ENCODE assay signal across 8 mouse cellular contexts in genomic region chr8:70607603-70607897, GRCm38 (mm10). TPM values are rescaled to one million over a fixed set of nuclear protein-coding genes. Genes with fewer than 3 reads are reported as not detected.
DNase-seq lines count a peak whose midpoint lies in the region; ATAC-seq lines count a peak whose summit lies in the region.

No protein-coding gene starts in this region.

- H3K9ac ChIP-seq in lung, embryonic 15.5 days: peak overlapping the region; percentile 93
- peak overlapping the region; percentile 89 for H3K9ac ChIP-seq in intestine, embryonic 15.5 days
- peak overlapping the region; percentile 76 for H3K9ac ChIP-seq in neural tube, embryonic 11.5 days (ENCODE audit: low read length)

- no peaks in the 10 kb centered on the region for H3K9me3 ChIP-seq in lung, embryonic 15.5 days
- no peaks in the 10 kb centered on the region for H3K9me3 ChIP-seq in intestine, embryonic 15.5 days
- H3K9me3 ChIP-seq in neural tube, embryonic 11.5 days (ENCODE audit: control insufficient read depth, low read length): no peaks in the 10 kb centered on the region

- H3K4me2 ChIP-seq in lung, embryonic 15.5 days: peak overlapping the region; percentile 95
- peak overlapping the region; percentile 98 for H3K4me2 ChIP-seq in intestine, embryonic 15.5 days (replicated peaks)
- H3K4me2 ChIP-seq in neural tube, embryonic 11.5 days (ENCODE audit: low read depth): peak overlapping the region; percentile 95

- no peak for ATAC-seq in lung, embryonic 15.5 days (ENCODE audit: borderline replicate concordance, extremely low read depth, low FRiP score, low TSS enrichment)
- no peak for ATAC-seq in intestine, embryonic 15.5 days
- no peak for ATAC-seq in neural tube, embryonic 11.5 days (ENCODE audit: insufficient read depth, low FRiP score, low TSS enrichment)

- H3K36me3 ChIP-seq in lung, embryonic 15.5 days: peaks cover 6% of the 10 kb centered on the region; the same call in 1 of the 2 replicates
- H3K36me3 ChIP-seq in intestine, embryonic 15.5 days: no peaks in the 10 kb centered on the region
- H3K36me3 ChIP-seq in neural tube, embryonic 11.5 days (ENCODE audit: control insufficient read depth, insufficient read depth, low read length): no peaks in the 10 kb centered on the region

- DNase-seq in adrenal gland, postnatal 10 days: peak; percentile 33
- no peak for DNase-seq in adrenal gland, adult 18-20 months (ENCODE audit: low spot score in 2 of 2)
- DNase-seq in lung, postnatal 14 days: no peak
- DNase-seq in neural tube, embryonic 11.5 days (ENCODE audit: low spot score): no peak
- DNase-seq in frontal cortex, postnatal 14 days (ENCODE audit: low spot score in 2 of 2): no peak
- DNase-seq in adrenal gland, adult 8-10 months: no peak

- WGBS in lung, embryonic 15.5 days: 20% methylated on average over 6 of the region's 6 CpGs
- WGBS in intestine, embryonic 15.5 days: 21% methylated on average over 6 of the region's 6 CpGs
- WGBS in neural tube, embryonic 11.5 days: 35% methylated on average over 6 of the region's 6 CpGs

- H3K27me3 ChIP-seq in lung, embryonic 15.5 days: no peaks in the 10 kb centered on the region
- no peaks in the 10 kb centered on the region for H3K27me3 ChIP-seq in intestine, embryonic 15.5 days (replicated peaks)
- H3K27me3 ChIP-seq in neural tube, embryonic 11.5 days (ENCODE audit: control insufficient read depth, insufficient read depth, low read length): no peaks in the 10 kb centered on the region

- H3K4me1 ChIP-seq in lung, embryonic 15.5 days: peaks cover 47% of the 10 kb centered on the region
- H3K4me1 ChIP-seq in intestine, embryonic 15.5 days (replicated peaks): peaks cover 31% of the 10 kb centered on the region
- peaks cover 33% of the 10 kb centered on the region for H3K4me1 ChIP-seq in neural tube, embryonic 11.5 days (ENCODE audit: control insufficient read depth, insufficient read depth, low read length)

- peak overlapping the region; percentile 100; the same call in 1 of the 2 replicates for H3K27ac ChIP-seq in lung, embryonic 15.5 days
- peak overlapping the region; percentile 96 for H3K27ac ChIP-seq in intestine, embryonic 15.5 days
- H3K27ac ChIP-seq in neural tube, embryonic 11.5 days (ENCODE audit: low read depth, low read length): 0 out of 2 replicates have a peak overlapping the region, but pooled peaks have one; percentile 27

- H3K4me3 ChIP-seq in lung, embryonic 15.5 days: peak overlapping the region; percentile 79
- H3K4me3 ChIP-seq in intestine, embryonic 15.5 days (replicated peaks): peak overlapping the region; percentile 79
- peak overlapping the region; percentile 75 for H3K4me3 ChIP-seq in neural tube, embryonic 11.5 days (ENCODE audit: low read depth, low read length)

RNA-seq across cellular contexts. Expression of gene Ssbp4, which starts 1.1 kb away (rescaled TPM):
- total RNA-seq in adrenal gland, postnatal 10 days (2021): 10 to 100 TPM; 92.0 to 96.9 TPM
- total RNA-seq in adrenal gland, adult 18-20 months (2021): 10 to 100 TPM; 78.5 to 86.9 TPM
- polyA plus RNA-seq in lung, embryonic 15.5 days (2015; fragmentation: Nextera tagmentation; extraction: Ambion mirVana): 111 and 122 TPM in 2 replicates
- polyA plus RNA-seq in intestine, embryonic 15.5 days (2015; fragmentation: Nextera tagmentation; extraction: Ambion mirVana): 86.9 and 91.7 TPM in 2 replicates
- 125 and 137 TPM in 2 replicates for polyA plus RNA-seq in neural tube, embryonic 11.5 days (2014; fragmentation: Nextera tagmentation; extraction: Ambion mirVana)
- total RNA-seq in adrenal gland, adult 8-10 months (2022): 100 to 1,000 TPM in 2 of 4 experiments, 10 to 100 TPM in 2; 69.3 to 158 (median 120) TPM

RNA-seq across cellular contexts. Expression of gene Lrrc25, which starts 8.4 kb away (rescaled TPM):
- total RNA-seq in adrenal gland, postnatal 10 days (2021): 1 to 10 TPM; 3.3 to 3.6 TPM
- total RNA-seq in adrenal gland, adult 18-20 months (2021): 1 to 10 TPM; 1.4 to 3.0 TPM
- polyA plus RNA-seq in lung, embryonic 15.5 days (2015; fragmentation: Nextera tagmentation; extraction: Ambion mirVana): 1.9 and 2.5 TPM in 2 replicates
- polyA plus RNA-seq in intestine, embryonic 15.5 days (2015; fragmentation: Nextera tagmentation; extraction: Ambion mirVana): 2.4 and 2.5 TPM in 2 replicates
- polyA plus RNA-seq in neural tube, embryonic 11.5 days (2014; fragmentation: Nextera tagmentation; extraction: Ambion mirVana): 0.85 and 1.2 TPM in 2 replicates
- total RNA-seq in adrenal gland, adult 8-10 months (2022): 1 to 10 TPM; 1.5 to 4.4 (median 3.2) TPM

RNA-seq across cellular contexts. Expression of gene Isyna1, which starts 13.4 kb away (rescaled TPM):
- 10 to 100 TPM; 59.4 to 59.8 TPM for total RNA-seq in adrenal gland, postnatal 10 days (2021)
- 100 to 1,000 TPM; 115 to 165 TPM for total RNA-seq in adrenal gland, adult 18-20 months (2021)
- 134 TPM in 2 replicates for polyA plus RNA-seq in lung, embryonic 15.5 days (2015; fragmentation: Nextera tagmentation; extraction: Ambion mirVana)
- 123 and 130 TPM in 2 replicates for polyA plus RNA-seq in intestine, embryonic 15.5 days (2015; fragmentation: Nextera tagmentation; extraction: Ambion mirVana)
- 87.9 and 90.7 TPM in 2 replicates for polyA plus RNA-seq in neural tube, embryonic 11.5 days (2014; fragmentation: Nextera tagmentation; extraction: Ambion mirVana)
- total RNA-seq in adrenal gland, adult 8-10 months (2022): 100 to 1,000 TPM; 124 to 207 (median 158) TPM

RNA-seq across cellular contexts. Expression of gene Gdf15, which starts 24.7 kb away (rescaled TPM):
- 1 to 10 TPM in 1 of 2 experiments, under 1 TPM in 1; 0.79 to 1.7 TPM for total RNA-seq in adrenal gland, postnatal 10 days (2021)
- 1 to 10 TPM; 2.2 to 6.4 TPM for total RNA-seq in adrenal gland, adult 18-20 months (2021)
- 0.31 and 0.45 TPM in 2 replicates for polyA plus RNA-seq in lung, embryonic 15.5 days (2015; fragmentation: Nextera tagmentation; extraction: Ambion mirVana)
- 2.3 and 2.9 TPM in 2 replicates for polyA plus RNA-seq in intestine, embryonic 15.5 days (2015; fragmentation: Nextera tagmentation; extraction: Ambion mirVana)
- 0.28 TPM in 1 of 2 replicates, not detected in the other for polyA plus RNA-seq in neural tube, embryonic 11.5 days (2014; fragmentation: Nextera tagmentation; extraction: Ambion mirVana)
- 1 to 10 TPM; 1.8 to 3.5 (median 3.0) TPM for total RNA-seq in adrenal gland, adult 8-10 months (2022)

RNA-seq across cellular contexts. Expression of gene Pgpep1, which starts 52.6 kb away (rescaled TPM):
- total RNA-seq in adrenal gland, postnatal 10 days (2021): 10 to 100 TPM; 65.7 to 80.6 TPM
- 100 to 1,000 TPM; 101 to 153 TPM for total RNA-seq in adrenal gland, adult 18-20 months (2021)
- 38.5 and 47.7 TPM in 2 replicates for polyA plus RNA-seq in lung, embryonic 15.5 days (2015; fragmentation: Nextera tagmentation; extraction: Ambion mirVana)
- polyA plus RNA-seq in intestine, embryonic 15.5 days (2015; fragmentation: Nextera tagmentation; extraction: Ambion mirVana): 58.0 and 74.2 TPM in 2 replicates
- polyA plus RNA-seq in neural tube, embryonic 11.5 days (2014; fragmentation: Nextera tagmentation; extraction: Ambion mirVana): 246 and 268 TPM in 2 replicates
- 100 to 1,000 TPM; 129 to 163 (median 131) TPM for total RNA-seq in adrenal gland, adult 8-10 months (2022)

Comparison
In these comparisons a context has a peak if more than half of its experiments do, and no peak if none do; other contexts are left out.
1. H3K27ac ChIP-seq: peak in every context shown above with its lines; median percentile 100 in lung, embryonic 15.5 days; 96 in intestine, embryonic 15.5 days; 27 in neural tube, embryonic 11.5 days.